Mouse (Mus musculus) ES-CJ7 (cell line): ENCODE results near the gene Phldb2.
A peak's percentile ranks its signal among the peaks of the same experiment; 100 is the strongest.

Source experiments
- DNase-seq: peaks from one replicate; pipeline ENCODE4 v3.0.0; 2011; ENCODE audit warnings: low read depth, low spot score

Phldb2 gene

GRCm38 (mm10) chr16:45893796-45894195, 59.6 kb downstream of the Phldb2 start:
- DNase-seq: no peak

DNA sequence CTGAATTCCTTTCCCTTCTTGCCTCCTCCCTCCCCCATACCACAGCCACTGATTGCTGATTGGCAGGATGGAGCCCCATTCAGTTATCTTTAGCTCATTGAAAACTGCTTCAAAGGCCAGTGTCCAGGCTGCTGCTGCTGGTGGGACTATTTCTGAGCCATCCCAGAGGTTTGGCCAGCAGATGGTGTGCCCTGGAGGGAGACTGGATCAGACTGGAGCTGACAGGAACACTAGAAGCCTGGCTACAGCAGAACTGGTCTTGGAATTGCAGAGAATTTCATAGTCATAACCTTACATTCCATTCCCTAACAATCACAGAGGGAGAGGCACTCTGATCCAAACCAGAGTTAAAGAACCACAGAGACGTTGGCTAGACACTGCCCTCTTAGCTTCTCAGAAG, 60.5 kb downstream of the Phldb2 start:
- DNase-seq: no peak

DNA sequence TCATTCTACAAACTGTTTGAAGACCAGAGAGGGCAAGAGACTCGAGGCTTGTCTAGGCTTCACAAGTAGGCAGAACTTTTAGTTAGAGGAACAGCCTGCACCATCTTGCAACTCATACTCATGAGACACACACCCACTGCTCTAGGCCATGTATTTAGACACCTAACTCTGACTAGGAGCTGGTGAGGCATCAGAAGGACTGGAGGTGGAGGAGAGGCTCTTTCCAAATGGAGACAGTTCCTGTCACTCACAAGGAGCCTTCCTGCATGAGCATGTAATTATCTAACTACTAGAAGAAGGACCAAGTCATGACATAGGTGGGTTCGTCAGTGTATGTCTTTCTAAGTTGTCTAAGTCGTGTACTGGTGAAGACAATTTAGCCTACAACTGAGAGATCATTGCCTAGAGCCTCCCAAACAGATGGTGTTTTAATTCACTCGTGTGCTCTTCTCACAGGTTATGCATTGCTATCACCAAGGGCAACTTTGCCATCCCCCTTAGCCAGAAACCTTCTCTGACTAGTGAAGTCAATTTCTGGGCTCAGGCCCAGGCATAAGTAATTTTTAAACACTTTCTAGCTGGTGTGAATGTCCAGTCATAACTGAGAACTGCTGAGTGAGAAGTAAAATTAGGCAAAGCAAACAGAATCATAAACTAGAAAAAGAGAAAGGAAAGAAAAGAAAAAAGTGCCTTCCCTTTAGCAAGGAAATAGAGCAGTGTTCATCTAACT, 62.8 kb downstream of the Phldb2 start:
- no peak for DNase-seq

- DNase-seq: no peak
Observed at GRCm38 (mm10) chr16:45889636-45890035, 63.8 kb downstream of the Phldb2 start.

- DNase-seq: no peak
Observed at GRCm38 (mm10) chr16:45886599-45886998, 66.8 kb downstream of the Phldb2 start.

GRCm38 (mm10) chr16:45884194-45884593, 69.2 kb downstream of the Phldb2 start:
- no peak for DNase-seq

GRCm38 (mm10) chr16:45881177-45881832, 72.1 kb downstream of the Phldb2 start:
- no peak for DNase-seq

DNA sequence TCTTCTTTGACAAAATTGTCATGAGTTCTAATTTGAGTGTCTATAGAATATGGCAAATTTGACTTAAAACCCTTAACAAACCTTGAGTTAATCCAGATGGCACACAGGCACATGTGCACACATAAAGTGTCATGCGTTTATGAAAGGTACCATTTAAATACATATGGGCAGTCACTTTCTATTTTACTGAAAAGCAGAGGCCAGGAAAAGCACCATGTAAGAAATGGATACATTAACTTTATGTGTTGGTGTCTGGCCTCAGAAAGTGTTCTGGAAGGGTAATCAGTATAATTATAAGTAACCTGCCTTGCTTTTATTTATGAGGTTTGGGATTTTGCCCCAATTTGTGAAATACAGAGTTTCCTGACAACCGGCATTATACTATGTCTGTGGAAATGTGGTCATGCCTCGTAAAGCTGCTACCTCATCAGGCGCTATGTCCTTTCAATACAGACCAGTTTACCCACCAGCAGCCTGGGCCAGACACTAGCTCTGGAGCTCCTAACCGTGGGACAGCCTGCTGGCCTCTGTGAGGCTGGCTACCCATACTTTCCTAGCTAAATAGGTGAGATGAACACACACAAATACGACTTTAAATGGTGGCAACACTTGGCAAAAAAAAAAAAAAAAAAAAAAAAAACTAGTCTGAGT, 73.2 kb downstream of the Phldb2 start:
- no peak for DNase-seq

GRCm38 (mm10) chr16:45877739-45878138, 75.7 kb downstream of the Phldb2 start:
- no peak for DNase-seq

- DNase-seq: no peak
Observed at GRCm38 (mm10) chr16:45877171-45877570, 76.2 kb downstream of the Phldb2 start.

DNA sequence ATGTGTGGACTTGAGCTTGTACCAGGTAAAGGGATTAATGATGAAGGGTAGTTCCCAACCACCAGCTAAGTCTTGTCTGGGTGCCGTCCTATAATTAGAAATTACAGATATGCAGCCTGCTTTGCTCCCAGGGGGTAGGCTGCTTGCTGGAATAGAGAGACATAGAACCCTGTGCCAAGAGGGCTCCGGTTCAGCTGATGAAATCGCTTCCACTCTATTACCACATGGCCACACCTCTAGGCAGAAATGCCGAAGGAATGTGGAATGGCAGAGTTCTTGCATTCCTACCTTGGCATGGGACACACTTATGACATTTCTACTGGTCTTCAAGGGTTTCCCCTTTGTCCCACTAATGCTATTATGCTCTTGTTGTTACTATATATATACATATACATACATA, 80.0 kb downstream of the Phldb2 start:
- DNase-seq: no peak

- DNase-seq: no peak
Observed at GRCm38 (mm10) chr16:45871286-45871976, 82.0 kb downstream of the Phldb2 start.

GRCm38 (mm10) chr16:45870651-45871050, 82.7 kb downstream of the Phldb2 start:
- DNase-seq: no peak

- no peak for DNase-seq
Observed at GRCm38 (mm10) chr16:45869044-45869443, 84.4 kb downstream of the Phldb2 start.

GRCm38 (mm10) chr16:45857277-45857863, 96.0 kb downstream of the Phldb2 start:
- DNase-seq: no peak

DNA sequence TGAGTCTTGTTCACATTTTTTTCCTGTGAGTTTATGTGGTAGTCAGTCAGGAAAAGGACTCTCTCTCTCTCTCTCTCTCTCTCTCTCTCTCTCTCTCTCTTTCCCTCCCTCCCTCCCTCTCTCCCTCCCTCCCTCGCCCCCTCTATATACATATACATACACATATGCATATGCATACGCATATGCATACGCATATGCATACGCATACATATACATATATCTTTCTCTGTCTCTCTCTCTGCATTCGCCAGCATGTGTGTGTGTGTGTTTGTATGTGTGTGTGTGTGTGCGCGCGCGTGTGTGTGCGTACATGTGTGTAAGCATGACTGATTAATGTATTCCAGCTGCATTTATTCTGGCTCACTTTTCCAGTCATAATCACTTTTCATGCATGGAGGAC, 98.9 kb downstream of the Phldb2 start:
- DNase-seq: no peak

- DNase-seq: no peak
Observed at GRCm38 (mm10) chr16:45849045-45849444, 104.4 kb downstream of the Phldb2 start.

GRCm38 (mm10) chr16:45844875-45845274, 108.5 kb downstream of the Phldb2 start:
- no peak for DNase-seq

- peak; percentile 72 for DNase-seq
Observed at GRCm38 (mm10) chr16:45844049-45844780, 109.2 kb downstream of the Phldb2 start.

DNA sequence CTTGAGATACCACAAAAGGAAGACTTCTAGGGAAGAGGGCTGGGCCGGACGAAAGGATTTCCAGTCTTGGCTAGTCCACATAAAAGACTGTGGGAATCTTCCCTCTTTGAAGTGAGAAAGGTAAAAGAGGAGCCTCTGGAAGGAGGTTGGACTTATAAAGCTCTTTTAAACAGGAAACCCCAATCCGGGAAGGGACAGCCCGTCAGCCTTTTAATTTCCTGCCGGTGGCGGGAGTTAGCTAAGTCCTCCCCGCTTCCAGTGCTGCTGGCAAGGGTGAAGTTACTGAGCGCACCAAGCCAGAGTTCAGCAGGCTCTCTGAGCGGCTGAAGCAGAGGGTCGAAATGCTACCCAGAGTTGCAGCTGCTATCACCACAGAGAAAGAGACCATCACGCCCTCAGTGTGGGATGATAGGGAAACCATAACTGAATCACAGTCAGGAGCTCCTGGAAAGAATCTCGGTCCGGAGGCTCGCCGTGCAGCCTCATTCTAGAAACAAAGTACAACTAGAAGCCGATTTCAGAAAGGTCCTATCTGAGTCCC, 110.0 kb downstream of the Phldb2 start:
- peak; percentile 59 for DNase-seq

GRCm38 (mm10) chr16:45842440-45842839, 111.0 kb downstream of the Phldb2 start:
- DNase-seq: no peak
